Mouse (Mus musculus): ENCODE measurements around the gene Fam193a.

- no peak for TF ChIP-seq CTCF (IDR thresholded peaks at IDR 0.05 in 2 of 3, conservative IDR thresholded peaks at IDR 0.05 in 1 of 3; ENCODE audit: control insufficient read depth in 1 of 3, insufficient read depth in 1 of 3, low read depth in 2 of 3, low read length in 3 of 3, poor library complexity in 1 of 3, severe bottlenecking in 1 of 3)
- TF ChIP-seq MAZ (IDR thresholded peaks at IDR 0.05; ENCODE audit: low read depth, low read length): no peak
- TF ChIP-seq MAX (IDR thresholded peaks at IDR 0.05; ENCODE audit: low read length): no peak
Measured at GRCm38 (mm10) chr5:34530687-34531086, 161.0 kb downstream of the Fam193a start.

Data from MEL (cell line).